Mouse (Mus musculus) embryonic facial prominence, embryonic 14.5 days (tissue): ENCODE measurements around the gene 1110032A03Rik. TPM values are rescaled to one million over a fixed set of nuclear protein-coding genes. Genes with fewer than 3 reads are reported as not detected.

Source experiments
- ATAC-seq: fragments of 200-750 bp; cut with Nextera tagmentation; 2 replicates; pipeline ENCODE4 v1.8.0; 2017; ENCODE audit warnings: low read depth, moderate number of reproducible peaks, moderate TSS enrichment
- DNase-seq: peaks from one replicate; pipeline ENCODE4 v3.0.0-alpha.2; 2015; ENCODE audit warnings: low spot score
- H3K27ac ChIP-seq: fragments of 300-500 bp; sonication (generic); replicated peaks from 2 replicates; pipeline ENCODE4 v1.5.1; 2014; ENCODE audit warnings: low read depth, mild to moderate bottlenecking, low read length, moderate library complexity
- H3K27me3 ChIP-seq: fragments of 300-500 bp; sonication (generic); replicated peaks from 2 replicates; pipeline ENCODE4 v1.6.1; 2014; ENCODE audit warnings: low read length; ENCODE audit not compliant: control insufficient read depth, insufficient read depth
- H3K36me3 ChIP-seq: fragments of 300-500 bp; sonication (generic); 2 replicates; pipeline ENCODE4 v1.6.1; 2014; ENCODE audit warnings: low read length, mixed read lengths; ENCODE audit not compliant: control insufficient read depth, insufficient read depth
- H3K4me1 ChIP-seq: fragments of 300-500 bp; sonication (generic); 2 replicates; pipeline ENCODE4 v1.6.1; 2014; ENCODE audit warnings: antibody characterized with exemption, low read length; ENCODE audit not compliant: control insufficient read depth, insufficient read depth
- H3K4me2 ChIP-seq: fragments of 300-500 bp; sonication (generic); 2 replicates; pipeline ENCODE4 v1.6.1; 2014; ENCODE audit warnings: low read depth, mild to moderate bottlenecking, low read length, moderate library complexity, mixed read lengths
- H3K4me3 ChIP-seq: fragments of 300-500 bp; sonication (generic); 2 replicates; pipeline ENCODE4 v1.5.1; 2014; ENCODE audit warnings: low read depth, mild to moderate bottlenecking, low read length
- H3K9ac ChIP-seq: fragments of 300-500 bp; sonication (generic); 2 replicates; pipeline ENCODE4 v1.6.1; 2014; ENCODE audit warnings: low read depth, mild to moderate bottlenecking, low read length, moderate library complexity, mixed read lengths
- H3K9me3 ChIP-seq: fragments of 300-500 bp; sonication (generic); 2 replicates; pipeline ENCODE4 v1.6.1; 2016; ENCODE audit warnings: low read length; ENCODE audit not compliant: control insufficient read depth
- WGBS: fragments of 180-500 bp; shearing (Covaris S2); extraction: QIAGEN DNeasy Blood & Tissue Kit; methylation state at CpG from one replicate; pipeline ENCODE4 v1.1.7; 2014; 5-methylcytosine and 5-hydroxymethylcytosine counted together
- polyA plus RNA-seq: library from polyadenylated mRNA; unstranded; fragments of >200 nt; fragmentation: Nextera tagmentation; extraction: Ambion mirVana; gene quantifications from 2 replicates; pipeline ENCODE4 v1.2.1, GENCODE M21; 2014

1110032A03Rik gene
- polyA plus RNA-seq, 1 experiment from 2014 or later: 41.2 TPM

DNA sequence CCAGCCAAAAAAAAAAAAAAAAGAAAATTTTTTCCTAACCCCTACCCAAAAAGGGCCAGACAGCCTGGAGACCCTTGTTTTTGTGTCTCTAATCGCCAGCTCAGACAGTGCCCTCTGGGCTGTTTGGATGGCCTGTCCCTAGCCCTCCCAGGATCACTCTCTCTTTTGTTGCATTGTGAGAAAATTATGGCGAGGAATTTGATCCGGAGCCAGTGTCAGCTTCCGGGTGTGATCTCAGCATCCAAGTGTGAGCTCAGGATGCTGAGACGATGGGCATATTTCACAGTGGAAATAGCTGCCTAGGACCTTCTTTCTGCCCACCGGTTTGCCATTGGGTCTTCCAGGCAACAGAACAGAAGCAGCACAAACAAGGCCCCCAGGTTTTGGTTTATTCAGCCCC, 24.6 kb downstream of the 1110032A03Rik start:
- H3K4me3 ChIP-seq: no peak overlapping the region
- ATAC-seq (no peak), DNase-seq (no peak)
- 53% methylated on average over 6 of the region's 6 CpGs for WGBS
- H3K27ac ChIP-seq: no peak overlapping the region
- H3K9me3 ChIP-seq: no peaks in the 10 kb centered on the region
- no peaks in the 10 kb centered on the region for H3K36me3 ChIP-seq
- H3K4me1 ChIP-seq: peaks cover 27% of the 10 kb centered on the region
- H3K27me3 ChIP-seq: no peaks in the 10 kb centered on the region
- no peak overlapping the region for H3K4me2 ChIP-seq
- no peak overlapping the region for H3K9ac ChIP-seq

DNA sequence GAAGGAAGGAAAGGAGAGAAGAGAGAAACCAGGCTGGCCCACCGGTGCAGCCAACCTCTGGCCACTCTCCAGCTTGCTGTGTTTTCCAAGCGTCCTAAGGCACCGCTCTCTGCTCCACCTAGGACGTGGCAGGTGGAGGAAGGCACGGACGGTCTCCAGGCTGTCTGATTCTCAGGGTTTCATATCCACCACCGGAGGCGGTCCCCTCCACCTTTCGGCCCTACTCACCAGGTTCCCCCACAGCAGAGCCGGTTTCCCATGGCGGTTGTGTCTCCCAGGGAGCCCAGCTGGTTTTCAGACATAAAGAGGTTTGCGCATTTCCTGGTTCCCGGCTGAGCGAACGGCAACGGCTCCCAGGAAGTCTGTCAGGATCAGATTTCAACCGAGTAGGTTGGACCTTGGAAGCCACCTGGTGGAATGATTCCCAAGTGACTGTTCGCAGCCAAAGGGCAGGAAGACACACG, 29.1 kb downstream of the 1110032A03Rik start, which contains the start of gene 2310030G06Rik:
TSS of gene 2310030G06Rik (minus strand) at position 323 of the 464 bp plus-strand sequence.
- peak within 1 kb of the TSS; percentile 76 for H3K27ac ChIP-seq
- 1% methylated on average over 19 of the region's 19 CpGs for WGBS

DNA sequence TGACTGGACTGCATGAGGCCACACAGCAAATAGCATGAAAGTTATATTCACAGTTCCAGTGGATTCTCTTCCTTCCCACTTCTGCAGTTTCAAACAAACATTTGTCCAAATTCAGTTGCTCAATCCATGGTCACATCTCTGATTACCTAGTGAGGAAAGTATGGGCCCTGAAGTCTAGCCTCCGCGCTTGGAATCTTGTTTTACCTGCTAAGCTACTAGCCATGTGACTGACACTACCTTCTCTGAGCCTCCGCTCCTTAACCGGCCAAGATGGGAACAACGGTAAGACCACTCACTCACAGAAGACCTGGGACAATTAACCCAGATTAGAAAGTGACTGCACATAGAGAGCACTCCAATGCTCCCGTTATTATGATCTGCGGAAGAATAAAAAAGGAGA, 29.5 kb downstream of the 1110032A03Rik start:
- 17% methylated on average over 7 of the region's 7 CpGs for WGBS
- DNase-seq (peak; percentile 61), ATAC-seq (peak; percentile 79)
- H3K36me3 ChIP-seq: no peaks in the 10 kb centered on the region
- peaks cover 11% of the 10 kb centered on the region; the same call in 1 of the 2 replicates for H3K4me1 ChIP-seq
- peak overlapping the region; percentile 60 for H3K4me2 ChIP-seq
- peak overlapping the region; percentile 54 for H3K9ac ChIP-seq
- H3K4me3 ChIP-seq: peak overlapping the region; percentile 36
- H3K9me3 ChIP-seq: no peaks in the 10 kb centered on the region
- peak overlapping the region; percentile 76 for H3K27ac ChIP-seq
- H3K27me3 ChIP-seq: no peaks in the 10 kb centered on the region

More for the DNA sequence above, 29.1 kb downstream of the 1110032A03Rik start, which contains the start of gene 2310030G06Rik:
- Histone ChIP-seq H3K36me3 (no peaks in the 10 kb centered on the region), H3K4me2 (peak within 1 kb of the TSS; percentile 60), H3K4me1 (peaks cover 12% of the 10 kb centered on the region; the same call in 1 of the 2 replicates), H3K4me3 (peak within 1 kb of the TSS; percentile 36), H3K9ac (peak within 1 kb of the TSS; percentile 54), H3K27me3 (no peaks in the 10 kb centered on the region), H3K9me3 (no peaks in the 10 kb centered on the region)
- DNase-seq (peak; percentile 88), ATAC-seq (peak; percentile 79)

DNA sequence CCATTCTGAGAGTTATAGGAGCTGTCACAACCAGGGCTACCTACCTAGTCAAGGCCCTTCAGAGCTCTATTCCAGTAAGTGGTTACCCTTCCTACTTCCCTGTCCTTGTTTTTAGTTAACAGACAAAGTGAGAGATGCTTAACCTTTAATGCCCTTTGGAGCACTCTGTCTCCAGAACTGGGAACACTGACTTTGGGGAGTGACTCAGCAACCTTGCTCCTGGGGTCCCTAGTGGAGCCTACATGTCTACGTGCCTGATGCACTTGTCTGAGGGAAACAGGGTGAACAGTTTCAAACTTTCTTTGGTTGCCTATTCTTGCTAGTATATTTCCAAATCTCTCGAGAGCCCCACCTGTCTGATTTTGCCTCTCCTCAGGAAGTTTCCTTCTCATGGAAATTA, 32.6 kb downstream of the 1110032A03Rik start:
- no peak for ATAC-seq

DNA sequence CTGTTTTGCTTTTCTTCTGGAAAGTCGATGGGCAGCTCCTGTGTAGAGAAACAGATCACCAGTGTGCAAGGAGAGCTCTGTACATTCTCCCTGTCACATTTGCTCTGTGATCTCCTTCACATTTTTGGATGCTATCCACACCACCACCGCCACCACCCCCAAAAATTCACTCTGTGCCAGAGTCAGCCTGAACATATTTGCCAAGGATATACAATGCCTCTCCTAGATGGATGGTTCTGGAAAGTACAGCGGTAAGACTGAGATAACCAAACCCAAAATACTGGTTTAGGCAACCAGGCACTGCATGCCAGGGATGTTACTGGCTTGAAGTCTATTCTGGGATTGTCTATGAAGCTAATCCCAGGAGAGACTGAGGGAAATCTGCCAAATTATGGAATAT, 33.1 kb downstream of the 1110032A03Rik start:
- no peaks in the 10 kb centered on the region for H3K27me3 ChIP-seq
- H3K27ac ChIP-seq: no peak overlapping the region
- peaks cover 10% of the 10 kb centered on the region for H3K4me1 ChIP-seq
- ATAC-seq (no peak), DNase-seq (no peak)
- H3K4me3 ChIP-seq: no peak overlapping the region
- no peaks in the 10 kb centered on the region for H3K36me3 ChIP-seq
- no peaks in the 10 kb centered on the region for H3K9me3 ChIP-seq
- WGBS: 79% methylated on average over 3 of the region's 3 CpGs
- H3K4me2 ChIP-seq: no peak overlapping the region
- no peak overlapping the region for H3K9ac ChIP-seq

More for the DNA sequence above, 32.6 kb downstream of the 1110032A03Rik start:
- no peaks in the 10 kb centered on the region for H3K9me3 ChIP-seq
- H3K9ac ChIP-seq: no peak overlapping the region
- H3K36me3 ChIP-seq: no peaks in the 10 kb centered on the region
- no peak for DNase-seq
- peaks cover 10% of the 10 kb centered on the region for H3K4me1 ChIP-seq
- no peaks in the 10 kb centered on the region for H3K27me3 ChIP-seq
- no peak overlapping the region for H3K4me3 ChIP-seq
- H3K4me2 ChIP-seq: no peak overlapping the region
- no peak overlapping the region for H3K27ac ChIP-seq
- WGBS: 64% methylated on average over 2 of the region's 2 CpGs

DNA sequence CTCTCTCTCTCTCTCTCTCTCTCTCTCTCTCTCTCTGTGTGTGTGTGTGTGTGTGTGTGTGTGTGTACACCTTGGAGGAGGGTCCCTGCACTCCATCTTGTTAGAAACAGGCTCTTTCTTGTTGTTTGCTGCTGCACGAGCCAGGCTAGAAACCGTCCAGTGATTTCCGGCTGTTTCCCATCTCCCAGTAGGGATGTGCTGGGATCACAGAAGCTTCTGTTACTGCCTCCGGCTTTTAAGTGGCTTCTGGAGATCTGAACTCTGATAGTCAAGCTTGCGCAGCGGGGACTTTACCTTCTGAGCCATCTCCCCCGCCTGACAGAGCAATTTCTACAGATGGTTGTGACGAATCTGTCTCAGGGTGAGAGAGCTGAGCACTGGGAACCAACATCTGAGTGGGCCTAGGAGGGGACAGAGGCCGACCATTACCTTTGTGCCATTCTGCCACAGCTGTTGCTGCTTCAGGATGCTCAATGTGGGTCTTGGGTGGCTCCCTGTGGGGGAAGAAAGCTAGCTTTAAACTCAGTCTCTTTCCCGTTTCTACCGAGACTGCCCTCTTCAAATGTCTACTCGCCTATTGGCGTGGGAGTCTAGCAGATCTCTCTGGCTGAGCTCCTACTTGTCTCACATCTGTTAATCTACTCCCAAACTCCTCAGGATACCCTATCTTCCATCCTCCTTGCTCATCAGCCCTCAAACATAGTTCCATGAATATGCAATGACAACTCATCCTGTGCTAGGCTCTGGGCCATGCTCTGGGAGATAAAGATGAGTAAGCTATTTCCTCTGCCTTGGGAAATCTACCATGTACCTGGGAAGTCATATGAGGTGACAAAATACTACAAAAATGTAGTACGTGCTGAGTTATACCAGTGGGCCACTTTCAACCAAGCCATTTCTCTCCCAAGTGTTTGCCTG, 34.2 kb downstream of the 1110032A03Rik start:
- Histone ChIP-seq H3K4me3 (no peak overlapping the region), H3K36me3 (no peaks in the 10 kb centered on the region), H3K4me2 (no peak overlapping the region), H3K9me3 (no peaks in the 10 kb centered on the region), H3K9ac (no peak overlapping the region), H3K27me3 (no peaks in the 10 kb centered on the region), H3K4me1 (peaks cover 7% of the 10 kb centered on the region), H3K27ac (no peak overlapping the region)
- DNase-seq (no peak), ATAC-seq (no peak)
- WGBS: 84% methylated on average over 14 of the region's 14 CpGs

DNA sequence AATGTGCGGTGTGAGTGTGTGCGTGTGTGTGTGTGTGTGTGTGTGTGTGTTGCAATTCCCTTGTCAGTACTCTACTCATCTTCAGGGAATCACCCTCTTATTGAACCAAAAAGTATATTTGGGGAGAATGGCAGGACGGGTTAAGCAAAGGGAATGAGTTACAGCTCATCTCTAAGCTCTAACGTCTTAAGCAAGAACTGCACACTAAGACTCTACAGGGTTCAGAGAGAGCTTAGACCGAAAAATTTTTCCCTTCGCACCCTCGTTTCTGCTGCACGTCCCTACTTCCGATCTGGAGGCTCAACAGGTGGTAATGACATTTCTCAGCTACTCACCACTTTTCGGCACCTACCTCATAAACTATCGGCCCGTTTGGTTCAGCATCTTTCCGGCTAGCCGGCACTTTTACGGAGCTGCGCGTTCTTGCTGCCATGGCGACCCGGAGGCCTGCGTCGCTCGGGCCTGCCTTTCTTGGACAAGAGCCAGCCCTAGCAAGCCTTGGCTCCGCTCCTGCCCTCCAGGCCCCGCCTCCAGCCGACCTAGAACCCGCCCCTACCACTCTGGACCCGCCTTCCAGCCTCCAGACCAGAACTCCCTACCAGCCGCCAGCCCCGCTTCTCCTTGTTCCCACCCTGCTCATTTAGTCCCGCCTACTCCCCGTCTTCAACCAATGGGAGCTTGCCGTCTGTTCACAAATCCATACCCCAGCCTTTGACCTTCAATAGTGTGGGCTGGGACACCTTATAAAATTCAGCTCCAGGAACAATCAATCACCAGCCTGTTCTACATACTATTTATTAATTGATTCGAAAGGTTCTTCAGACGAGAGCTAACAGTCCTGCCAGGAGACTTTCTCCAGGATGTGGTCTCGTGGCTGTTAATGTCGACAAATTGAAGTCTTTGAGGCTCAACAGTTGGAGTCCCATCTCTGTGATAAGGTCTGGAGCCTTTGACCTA, 36.1 kb downstream of the 1110032A03Rik start, which contains the start of gene Dixdc1:
TSS of gene Dixdc1 (minus strand) at position 604 of the 957 bp plus-strand sequence.
- H3K27ac ChIP-seq: no peak within 1 kb of the TSS
- H3K9ac ChIP-seq: no peak within 1 kb of the TSS
- WGBS: 14% methylated on average over 36 of the region's 36 CpGs

DNA sequence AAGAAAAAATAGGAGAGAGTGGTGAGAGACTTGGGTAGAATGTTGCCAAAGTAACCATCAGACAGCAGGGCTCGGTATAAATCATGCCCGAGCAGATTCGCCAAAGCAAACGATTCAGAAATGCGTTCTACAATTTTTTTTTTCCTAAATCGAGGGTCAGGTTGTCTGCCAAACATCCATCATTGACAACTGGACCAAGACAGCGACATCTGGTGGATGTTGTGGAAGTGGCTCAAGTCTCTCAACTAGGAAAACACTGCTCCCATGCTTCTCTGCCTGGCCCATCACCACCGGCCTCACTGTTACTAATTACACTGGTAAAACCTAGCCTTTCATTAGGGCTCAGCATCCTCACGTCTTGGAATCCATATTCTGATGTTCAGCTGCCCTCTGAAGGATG, 40.3 kb downstream of the 1110032A03Rik start:
- no peaks in the 10 kb centered on the region for H3K36me3 ChIP-seq
- no peak overlapping the region for H3K4me3 ChIP-seq
- H3K4me1 ChIP-seq: peaks cover 4% of the 10 kb centered on the region; the same call in 1 of the 2 replicates
- no peak overlapping the region for H3K9ac ChIP-seq
- H3K27ac ChIP-seq: no peak overlapping the region
- WGBS: 3% methylated on average over 9 of the region's 9 CpGs
- ATAC-seq (no peak), DNase-seq (peak; percentile 73)
- H3K4me2 ChIP-seq: peak overlapping the region; percentile 21; the same call in 1 of the 2 replicates
- H3K9me3 ChIP-seq: no peaks in the 10 kb centered on the region
- no peaks in the 10 kb centered on the region for H3K27me3 ChIP-seq

More for the DNA sequence above, 36.1 kb downstream of the 1110032A03Rik start, which contains the start of gene Dixdc1:
- no peaks in the 10 kb centered on the region for H3K36me3 ChIP-seq
- DNase-seq: peak; percentile 93
- no peaks in the 10 kb centered on the region for H3K9me3 ChIP-seq
- peak; percentile 96 for ATAC-seq
- peak within 1 kb of the TSS; percentile 57 for H3K4me2 ChIP-seq
- H3K4me3 ChIP-seq: peak within 1 kb of the TSS; percentile 34
- H3K4me1 ChIP-seq: peaks cover 4% of the 10 kb centered on the region; the same call in 1 of the 2 replicates
- H3K27me3 ChIP-seq: no peaks in the 10 kb centered on the region
